Mouse (Mus musculus): Measurements from ENCODE around the gene Gm10799.

Gene Gm10799

GRCm38 (mm10) chr2:104024656-104025055 lies 43.7 kb downstream of the Gm10799 start:
- no peak for DNase-seq (ENCODE audit: low read depth, low spot score)

DNA sequence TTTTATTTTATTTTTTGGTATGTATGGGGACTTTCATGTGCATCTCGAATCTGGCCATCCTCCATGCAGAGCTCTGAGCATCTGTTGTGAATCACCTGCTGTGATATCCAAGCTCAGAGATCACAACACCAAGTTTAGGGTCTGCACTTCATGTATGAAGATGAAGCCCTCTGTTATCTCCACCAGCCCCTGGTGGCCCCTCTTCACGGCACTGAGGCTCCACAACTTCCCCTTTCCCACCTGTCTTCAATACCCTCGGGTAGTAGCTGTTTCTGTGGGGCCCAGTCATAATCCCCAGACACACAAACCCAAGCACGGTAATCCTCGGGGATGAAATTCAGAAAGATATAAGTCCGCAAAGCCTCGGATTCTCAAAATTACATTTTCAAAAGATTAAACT lies 45.3 kb downstream of the Gm10799 start:
- DNase-seq (ENCODE audit: low read depth, low spot score), result no peak

Data from retina, adult 2 months (tissue).